Mouse (Mus musculus) heart, adult 18-20 months (tissue): Measurements from ENCODE around the gene Ciita. TPM values are rescaled to one million over a fixed set of nuclear protein-coding genes. Genes with fewer than 3 reads are reported as not detected.
A peak's percentile ranks its signal among the peaks of the same experiment; 100 is the strongest.

Source experiments
- DNase-seq, 2 experiments: peaks; one replicate each; pipeline ENCODE4 v3.0.0; 2021 to 2022; ENCODE audit warnings: mixed read lengths in 1 of 2
- total RNA-seq, 2 experiments: library from RNA; stranded (reverse); gene quantifications; 2 replicates each; pipeline ENCODE4 v1.2.3; 2021

Gene Ciita
- total RNA-seq, 2 experiments from 2014 or later: 1.3 to 3.9 TPM

DNA sequence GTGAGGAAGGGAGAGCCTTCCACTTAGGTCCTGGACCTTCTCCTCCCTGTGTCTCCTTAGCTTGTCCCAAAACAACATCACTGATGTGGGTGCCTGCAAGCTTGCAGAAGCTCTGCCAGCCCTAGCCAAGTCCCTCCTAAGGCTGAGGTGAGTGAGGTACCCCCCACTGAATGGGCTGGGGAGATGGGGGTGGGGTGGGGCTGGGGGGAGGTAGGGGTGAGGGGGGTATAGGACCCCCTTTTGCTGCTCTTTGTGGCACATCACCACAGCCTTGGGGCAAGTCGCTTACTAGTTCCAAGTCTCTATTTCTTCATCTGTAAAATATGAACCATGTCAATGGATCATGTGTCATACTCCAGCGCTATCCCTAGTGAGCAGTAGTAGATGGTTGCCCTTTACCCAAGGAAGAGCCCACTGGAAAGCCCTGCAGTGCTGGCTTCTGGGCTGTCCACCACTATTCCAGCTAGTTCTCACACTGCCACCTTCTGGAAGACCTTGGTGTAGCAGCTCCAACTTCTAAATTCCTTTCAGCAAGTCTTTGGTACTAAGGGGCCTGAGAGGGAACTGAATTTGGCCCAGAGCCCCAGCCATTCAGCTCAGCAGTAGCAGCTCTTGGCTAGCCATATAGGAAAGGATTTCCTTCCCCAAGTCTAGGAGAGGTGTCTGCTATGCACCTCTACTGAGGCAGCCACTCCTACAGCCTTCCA lies 41.2 kb downstream of the Ciita start:
- peak; percentile 71 to 90 for DNase-seq

DNA sequence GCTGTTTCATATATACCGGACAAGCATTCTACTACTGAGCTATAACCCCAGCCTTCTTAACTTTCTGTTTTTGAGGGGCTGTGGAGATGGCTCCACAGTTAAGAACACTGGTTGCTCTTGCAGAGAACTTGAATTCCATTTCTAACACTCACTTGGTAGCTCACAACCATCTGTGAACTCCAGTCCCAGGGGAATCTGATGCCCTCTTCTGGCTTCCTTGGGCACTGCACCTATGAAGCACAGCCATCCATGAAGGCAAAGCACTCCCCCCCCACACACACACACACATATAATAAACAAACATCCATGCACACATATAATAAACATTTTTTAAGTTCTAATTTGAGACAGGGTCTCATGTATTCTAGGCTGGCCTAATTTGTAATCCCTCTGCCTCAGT lies 43.0 kb downstream of the Ciita start:
- DNase-seq: peak; percentile 54 to 79

DNA sequence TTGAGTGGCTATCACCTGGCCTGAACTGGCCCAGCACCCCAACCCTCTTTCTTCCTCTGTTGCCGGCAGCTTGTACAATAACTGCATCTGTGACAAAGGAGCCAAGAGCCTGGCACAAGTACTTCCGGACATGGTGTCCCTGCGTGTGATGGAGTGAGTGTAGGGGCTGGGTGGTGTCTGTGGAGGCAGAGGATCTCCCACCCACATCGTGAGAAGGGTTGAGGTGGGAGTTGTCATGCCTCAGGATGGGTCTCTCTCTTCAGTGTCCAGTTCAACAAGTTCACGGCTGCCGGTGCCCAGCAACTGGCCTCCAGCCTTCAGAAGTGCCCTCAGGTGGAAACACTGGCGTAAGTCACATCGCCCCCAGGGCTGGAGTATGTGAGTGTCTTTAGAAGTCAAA lies 43.8 kb downstream of the Ciita start:
- no peak for DNase-seq

DNA sequence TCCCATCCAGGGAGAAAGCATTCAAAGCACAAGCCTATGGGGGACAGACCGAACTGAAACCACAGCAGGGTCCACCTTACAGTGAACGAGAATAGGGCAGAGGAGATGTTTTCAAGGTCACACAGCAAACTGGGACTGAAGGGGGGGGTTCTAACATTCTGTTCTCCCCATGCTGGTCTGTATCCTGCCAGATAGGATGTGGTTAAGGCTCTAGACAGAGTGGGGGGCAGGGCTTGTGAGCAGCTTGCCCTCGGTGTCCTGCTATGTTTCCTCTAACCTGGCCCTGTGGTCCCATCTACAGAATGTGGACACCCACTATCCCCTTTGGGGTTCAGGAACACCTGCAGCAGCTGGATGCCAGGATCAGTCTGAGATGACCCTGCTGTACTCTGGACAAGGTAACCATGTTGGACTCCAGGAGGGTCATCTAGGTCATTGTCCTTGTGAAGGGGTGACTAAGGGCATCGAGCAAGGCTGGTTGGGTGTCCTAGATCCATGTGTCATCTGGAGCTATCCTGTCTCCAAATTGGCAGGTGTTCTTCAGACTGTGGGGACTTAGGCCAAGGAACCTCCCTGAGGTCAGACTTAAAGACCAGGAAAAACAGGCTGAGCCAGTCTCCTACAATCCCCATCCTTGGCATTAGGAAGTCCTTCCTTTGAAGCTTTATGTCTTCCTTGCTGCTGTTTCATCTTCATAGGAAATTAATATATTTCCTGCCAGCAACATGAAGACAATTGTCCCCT lies 45.2 kb downstream of the Ciita start:
- no peak for DNase-seq

DNA sequence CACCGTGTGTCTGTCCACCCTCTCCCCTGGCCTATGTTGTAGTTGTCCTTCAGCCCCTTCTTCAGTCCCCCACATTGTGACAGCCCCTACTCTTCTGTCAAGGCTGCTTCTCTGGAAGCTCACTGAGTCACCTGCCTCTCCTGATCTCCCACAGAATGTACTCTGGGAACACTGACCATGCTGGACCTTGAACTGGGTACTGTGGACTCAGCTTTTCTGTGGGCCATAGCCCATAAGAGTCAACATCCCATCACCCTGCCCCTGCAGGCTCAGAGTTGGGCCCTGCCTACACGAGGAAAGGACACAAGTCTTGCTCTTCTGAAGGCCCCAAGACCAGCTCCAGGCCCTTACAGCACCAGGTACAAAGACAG lies 45.7 kb downstream of the Ciita start:
- DNase-seq: no peak

DNA sequence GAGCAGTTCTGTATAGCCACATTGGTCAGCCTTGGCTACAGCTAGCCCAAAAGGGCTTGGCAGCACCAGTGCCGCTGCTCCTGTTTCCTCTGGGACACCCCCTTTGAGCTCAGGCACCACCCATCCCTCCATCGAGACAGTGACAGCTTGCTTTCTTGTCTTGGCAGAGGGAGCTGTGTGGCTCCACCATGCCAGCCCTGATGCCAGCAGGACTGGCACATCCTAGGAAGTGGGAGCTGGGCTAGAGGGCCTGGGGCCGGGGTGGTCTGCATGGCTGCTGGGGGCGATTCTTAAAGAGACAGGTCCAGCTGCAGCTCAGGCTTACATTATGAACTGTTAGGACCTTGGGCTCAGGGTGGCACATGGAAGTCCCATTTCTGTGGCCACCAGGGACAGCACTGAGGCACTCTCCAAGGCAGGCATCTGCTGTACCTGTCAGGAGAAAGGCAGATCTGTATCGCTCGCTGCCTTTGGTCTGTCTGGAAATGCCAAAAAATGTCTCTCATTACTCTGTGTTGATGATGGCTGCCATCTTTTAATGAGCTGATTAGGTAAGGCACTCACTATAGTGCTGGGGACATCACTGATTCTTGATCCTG lies 47.3 kb downstream of the Ciita start:
- DNase-seq: no peak

DNA sequence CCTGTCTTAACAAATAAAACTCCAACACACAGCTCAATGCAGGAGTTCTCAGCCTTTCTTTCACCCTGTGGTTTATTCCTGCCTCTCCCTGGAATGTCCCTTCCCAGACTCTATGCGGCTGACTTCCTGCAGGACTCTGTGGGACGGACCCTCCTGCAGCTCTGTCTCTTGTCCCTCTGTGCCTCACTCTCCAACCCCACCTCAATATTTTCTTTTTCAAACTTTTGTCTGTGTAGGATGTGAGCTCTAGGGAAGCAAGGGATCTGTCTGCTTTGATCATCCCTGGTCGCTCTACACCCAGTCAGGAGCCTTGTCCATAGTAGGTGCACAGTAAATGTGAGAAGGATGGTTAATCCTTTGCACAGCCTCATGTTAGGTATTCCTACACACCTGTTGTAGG lies 48.5 kb downstream of the Ciita start:
- DNase-seq: no peak

DNA sequence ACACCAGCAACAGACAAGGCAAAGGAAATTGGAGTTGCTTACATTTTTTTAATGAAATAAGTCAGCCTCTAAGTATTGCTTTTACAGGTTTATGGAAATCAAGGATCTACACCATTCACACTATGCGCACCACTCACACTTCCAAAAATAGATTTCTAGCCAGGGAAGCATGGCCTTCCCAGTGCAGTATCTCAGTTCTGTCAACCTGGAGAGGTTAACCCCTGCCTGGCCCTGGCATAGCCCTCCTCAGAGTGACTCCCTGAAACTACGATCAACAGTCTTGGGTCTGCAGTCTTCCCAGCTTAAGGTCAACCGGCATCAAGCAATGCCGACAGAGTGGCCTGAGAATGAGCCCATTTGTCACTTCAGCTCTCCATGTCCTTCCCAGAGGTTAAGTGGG lies 50.3 kb downstream of the Ciita start:
- no peak for DNase-seq

DNA sequence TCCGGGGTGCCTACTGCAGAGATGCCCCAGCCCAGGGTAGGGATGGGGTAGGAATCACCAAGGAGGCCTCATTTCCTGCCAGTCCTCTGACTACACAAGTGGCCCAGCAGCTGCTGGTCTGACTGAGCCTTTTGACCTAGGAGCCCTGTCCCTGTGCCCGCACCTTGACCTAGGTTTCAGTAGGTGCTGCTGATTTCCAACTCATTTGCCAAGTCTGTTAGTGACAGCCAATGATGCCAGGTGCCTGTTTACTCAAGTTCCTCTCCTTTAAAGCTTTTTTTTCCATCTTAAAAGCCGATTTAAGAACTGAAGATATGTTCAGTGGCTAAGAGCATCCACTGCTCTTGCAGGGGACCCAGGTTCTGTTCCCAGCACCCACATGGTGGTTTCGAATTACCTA lies 53.9 kb downstream of the Ciita start:
- no peak for DNase-seq

DNA sequence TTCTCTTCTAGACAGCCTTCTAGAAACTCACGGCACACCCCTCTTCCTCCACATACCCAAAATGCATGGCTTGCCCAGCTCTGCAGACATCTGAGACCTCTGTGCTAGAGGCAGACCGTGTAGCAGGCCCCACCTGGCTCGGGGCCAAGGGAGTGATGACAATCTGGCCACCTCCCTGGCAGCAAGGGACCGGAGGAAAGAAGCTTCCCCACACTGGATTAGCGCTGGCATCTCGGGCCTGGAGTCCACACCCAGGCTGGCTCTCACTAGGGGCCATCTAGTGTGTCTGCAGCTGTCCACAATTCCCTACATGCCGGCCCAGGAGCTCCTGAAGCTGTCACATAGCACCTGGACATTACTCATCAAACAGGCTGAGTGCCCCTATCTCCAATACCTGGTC lies 54.7 kb downstream of the Ciita start:
- no peak for DNase-seq

DNA sequence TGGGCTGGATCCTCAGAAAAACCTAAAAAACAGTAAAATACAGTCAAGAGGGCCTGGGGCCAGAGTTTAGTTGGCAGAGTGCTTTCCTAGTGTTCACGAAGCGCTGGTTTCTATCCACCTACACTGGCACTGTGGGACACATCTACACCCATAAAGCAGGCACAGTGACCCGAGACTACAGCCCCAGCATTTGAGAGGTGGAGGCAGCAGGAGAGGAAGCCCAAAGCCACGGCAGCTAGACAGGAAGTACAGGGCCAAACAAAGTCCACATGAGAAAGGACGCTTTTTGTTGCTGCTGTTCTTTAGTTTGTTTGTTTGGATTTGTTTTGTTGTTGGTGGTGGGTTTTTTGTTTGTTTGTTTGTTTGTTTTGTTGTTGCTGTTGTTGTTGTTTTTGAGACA lies 56.5 kb downstream of the Ciita start:
- no peak for DNase-seq

DNA sequence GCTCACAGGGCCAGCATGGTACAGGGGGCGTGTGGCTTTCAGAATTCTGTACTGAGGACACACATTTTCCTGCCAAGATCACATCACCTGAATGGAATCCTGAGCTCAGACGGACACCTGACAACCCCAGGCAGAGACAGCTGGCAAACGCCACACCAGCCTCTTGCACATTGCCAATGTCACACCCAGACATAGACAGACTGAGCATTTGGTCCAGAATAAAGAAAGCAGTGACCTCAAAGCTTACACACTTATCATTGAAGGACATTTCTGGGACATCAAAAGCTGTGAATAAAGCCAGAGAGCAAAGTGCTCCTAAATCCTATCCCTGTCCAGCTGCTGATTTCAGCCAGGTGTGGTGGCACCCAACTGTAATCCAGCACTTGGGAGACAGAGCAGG lies 57.1 kb downstream of the Ciita start:
- DNase-seq: peak in 1 of 2 experiments; percentile 27

DNA sequence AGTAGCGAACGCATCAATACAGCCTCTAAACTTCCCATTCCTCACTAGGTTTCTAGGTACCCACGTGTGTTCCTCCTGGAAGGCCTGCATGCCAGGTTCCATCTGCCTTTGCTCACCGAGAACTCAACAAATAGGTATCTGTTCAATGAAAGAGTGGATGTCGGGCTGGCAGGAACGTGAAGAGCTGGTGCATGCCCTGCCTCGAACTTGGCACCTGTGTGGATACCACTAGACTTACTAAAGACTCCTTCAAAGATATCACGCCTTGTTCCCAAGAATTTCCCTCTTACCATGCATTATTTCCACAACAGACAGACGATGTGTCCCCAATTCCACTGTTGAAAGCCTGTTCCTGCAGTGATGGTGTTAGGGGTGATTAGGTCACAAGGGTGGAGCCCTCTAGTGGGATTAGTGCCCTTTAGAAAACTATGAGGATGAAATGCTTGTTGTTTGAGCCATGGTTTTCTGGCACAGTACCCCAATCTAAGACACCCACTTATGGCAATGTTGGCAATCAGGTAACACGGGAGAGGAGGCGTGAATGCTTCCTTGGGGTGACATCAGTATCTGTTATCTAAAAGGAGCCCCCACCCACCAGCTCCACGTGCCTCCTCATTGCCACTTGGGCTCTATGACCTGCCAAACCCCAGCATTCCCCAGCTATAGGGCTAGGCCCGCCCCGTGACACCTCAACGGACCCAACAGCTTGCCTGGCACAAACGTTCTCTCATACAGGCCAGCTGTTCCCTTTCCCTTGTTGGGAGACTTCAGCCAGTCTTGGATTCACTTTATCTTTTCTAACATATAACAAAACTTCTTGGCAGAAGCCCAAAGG lies 61.1 kb downstream of the Ciita start:
- no peak for DNase-seq

DNA sequence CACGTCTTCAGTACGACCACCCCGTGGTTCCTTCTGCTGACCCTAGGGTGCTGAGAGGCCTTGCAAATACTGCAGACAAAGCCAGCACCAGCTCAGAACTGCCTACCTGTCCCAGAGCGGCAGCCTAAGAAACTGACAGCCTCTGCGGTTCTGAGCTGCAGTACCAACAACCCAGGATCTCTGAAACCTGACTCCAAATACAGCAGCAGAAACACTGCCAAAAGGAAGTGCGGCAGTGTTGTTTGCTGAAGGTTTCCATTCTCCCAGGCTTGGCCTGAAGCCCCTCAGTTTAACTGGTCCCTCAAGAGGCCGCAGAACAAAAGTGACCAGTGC lies 61.7 kb downstream of the Ciita start:
- peak; percentile 48 to 52 for DNase-seq

DNA sequence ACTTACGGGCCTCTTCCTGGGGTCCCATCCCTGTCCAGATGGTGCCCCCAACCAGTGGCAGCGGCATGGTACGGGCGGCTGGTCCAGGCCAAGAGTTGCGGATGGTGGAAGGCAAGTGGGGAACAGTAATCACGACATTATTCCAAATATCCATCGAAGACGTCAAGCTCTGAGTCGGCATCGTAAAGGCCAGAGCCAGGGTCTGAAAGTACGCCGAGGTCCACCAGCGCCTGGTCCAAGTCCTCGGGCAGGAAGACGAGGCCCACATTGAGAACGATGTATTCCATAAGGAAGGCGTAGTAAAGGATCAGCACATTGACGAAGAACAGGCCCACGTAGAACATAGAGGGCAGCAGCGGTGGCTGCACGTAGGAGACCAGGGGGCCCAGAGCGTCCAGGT lies 62.4 kb downstream of the Ciita start:
- DNase-seq: peak in 1 of 2 experiments; percentile 45

DNA sequence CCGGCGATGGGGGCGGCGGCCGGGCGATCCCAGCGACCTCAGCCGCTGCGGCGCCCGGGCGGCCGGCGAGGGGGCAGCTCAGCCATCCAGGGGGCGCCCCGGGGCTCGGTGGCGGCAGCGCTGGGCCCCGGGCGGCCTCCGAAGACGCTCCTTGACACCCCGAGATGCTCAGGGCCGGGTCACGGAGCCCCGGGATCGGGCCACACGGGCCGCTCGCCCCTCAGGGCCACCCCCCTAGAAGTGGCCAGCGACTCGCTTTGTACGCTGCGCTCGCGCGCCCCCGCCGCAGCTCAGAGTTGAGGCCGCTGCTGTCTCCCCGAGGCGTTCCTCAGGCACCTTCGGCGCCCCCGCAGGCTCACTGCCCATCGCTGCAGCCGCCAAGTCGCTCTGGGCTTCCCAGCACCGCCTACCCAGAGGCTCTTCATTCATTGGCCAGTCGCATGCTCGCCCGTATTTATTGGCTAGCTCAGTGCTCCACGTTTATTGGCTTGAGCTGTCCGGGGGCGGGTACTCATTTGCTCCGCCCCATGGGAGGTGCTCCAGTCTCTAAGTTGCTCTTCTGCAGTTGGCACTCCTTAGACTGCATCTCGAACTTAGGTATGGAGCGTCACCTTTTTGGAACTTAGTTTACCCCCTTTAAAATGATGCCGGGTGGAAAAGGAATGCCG lies 63.0 kb downstream of the Ciita start, which contains the start of gene Dexi:
Dexi (minus strand) TSS at position 357 of the 668 bp plus-strand sequence.
- peak; percentile 96 to 98 for DNase-seq

DNA sequence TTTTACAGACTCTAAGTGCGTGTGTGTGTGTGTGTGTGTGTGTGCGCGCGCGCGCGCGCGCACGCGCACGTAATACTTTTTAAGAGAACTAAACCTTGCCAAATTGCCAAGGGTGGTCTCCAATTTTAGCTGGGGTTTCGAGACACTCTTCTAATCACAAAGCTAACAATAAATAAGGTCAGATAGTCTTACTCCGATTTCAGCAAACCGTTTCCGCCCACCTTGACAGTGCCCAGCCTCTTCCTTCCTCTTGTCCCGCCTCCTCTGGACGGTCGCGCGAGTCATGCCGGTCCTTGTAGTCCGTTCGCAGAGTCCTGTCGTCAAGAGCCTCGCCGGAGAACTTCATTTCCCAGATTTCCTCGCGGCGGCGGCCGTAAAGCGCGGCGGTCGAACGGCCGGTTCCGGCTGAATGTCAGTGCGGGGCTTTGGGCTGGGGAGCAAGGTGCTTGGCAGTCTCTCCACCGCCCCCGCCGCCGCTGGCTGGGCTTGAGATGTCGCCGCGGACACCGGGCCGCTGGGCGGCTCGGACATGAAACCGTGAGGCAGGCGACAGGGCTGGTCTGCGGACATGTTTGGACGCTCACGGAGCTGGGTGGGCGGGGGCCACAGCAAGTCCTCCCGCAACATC lies 65.2 kb downstream of the Ciita start, which contains the start of gene Clec16a:
Clec16a (plus strand) TSS at position 345 of the 628 bp plus-strand sequence.
- DNase-seq: peak; percentile 97 to 99

DNA sequence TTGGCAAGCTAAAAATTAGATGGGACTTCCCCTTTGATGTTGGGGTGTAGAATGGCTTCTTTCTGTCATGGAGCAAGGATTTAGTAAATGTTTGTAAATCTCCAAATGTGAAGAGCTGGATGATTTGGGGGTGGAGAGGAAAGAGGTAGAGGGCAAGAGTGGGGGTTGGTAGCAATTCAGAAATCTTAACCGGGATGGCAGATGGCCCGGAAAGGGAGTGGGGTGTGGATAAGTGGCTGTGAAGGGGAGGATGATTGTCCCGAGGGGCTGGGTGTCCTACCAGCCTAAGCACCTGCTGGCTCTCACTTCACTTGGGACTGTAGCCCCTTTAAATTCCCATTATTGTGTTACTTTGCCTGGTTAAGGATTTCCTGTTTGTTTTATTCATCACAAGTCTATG lies 67.0 kb downstream of the Ciita start:
- no peak for DNase-seq

DNA sequence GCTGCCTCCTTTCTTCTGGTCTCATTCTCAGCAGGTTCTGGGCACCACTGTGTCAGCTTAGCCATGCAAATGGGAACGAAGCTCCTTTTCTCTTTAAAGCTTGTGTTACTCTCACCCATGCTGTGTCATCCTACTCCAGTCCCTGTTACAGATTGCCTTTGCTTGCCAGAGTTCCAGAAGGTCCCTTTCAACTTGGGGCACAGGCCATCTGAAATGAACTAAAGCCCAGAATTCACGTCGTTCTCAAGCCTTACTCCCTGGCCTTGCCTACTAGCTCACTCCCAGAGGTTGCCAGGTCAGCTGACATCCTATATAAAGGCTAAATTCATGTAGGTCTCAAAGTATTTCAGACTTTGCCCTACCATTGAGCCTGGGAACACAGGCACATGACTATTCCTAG lies 69.1 kb downstream of the Ciita start:
- no peak for DNase-seq

DNA sequence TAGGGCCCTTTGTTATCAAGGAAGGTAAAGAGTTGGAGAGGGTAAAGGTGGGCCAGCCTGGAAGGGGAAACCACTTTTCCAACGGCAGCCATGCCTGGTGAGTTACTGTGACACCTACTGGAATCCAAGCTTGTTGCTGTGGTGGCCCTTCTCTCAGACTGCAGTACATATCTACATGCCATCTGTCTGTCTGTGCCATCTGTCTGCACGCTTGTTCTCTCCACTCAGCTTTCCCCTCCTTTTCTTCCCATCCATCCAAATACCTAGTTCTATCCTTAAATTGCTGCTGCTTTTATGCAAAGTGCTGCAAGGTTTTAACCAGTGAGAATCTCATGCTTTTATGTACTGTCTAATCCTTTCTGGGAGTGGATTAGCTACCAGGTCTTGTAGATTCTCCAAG lies 69.7 kb downstream of the Ciita start:
- no peak for DNase-seq

DNA sequence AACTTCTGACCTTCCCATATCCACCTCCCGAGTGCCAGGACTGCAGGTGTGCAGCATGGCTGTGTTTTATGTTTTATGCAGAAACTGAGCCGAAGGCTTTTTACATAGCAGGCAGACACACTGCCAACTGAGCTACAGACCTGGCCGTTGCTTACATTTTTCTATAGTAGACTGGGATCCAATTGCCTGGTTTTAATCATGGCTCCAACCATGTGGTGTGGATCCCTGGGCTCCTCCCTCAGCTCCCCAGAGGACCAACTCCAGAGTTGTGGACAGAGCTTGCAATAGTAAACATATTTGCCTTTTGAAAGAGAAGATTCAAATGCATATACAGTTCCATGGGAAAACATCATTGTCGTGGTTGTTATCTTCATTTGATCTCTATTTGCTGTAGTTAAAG lies 71.7 kb downstream of the Ciita start:
- DNase-seq: no peak

DNA sequence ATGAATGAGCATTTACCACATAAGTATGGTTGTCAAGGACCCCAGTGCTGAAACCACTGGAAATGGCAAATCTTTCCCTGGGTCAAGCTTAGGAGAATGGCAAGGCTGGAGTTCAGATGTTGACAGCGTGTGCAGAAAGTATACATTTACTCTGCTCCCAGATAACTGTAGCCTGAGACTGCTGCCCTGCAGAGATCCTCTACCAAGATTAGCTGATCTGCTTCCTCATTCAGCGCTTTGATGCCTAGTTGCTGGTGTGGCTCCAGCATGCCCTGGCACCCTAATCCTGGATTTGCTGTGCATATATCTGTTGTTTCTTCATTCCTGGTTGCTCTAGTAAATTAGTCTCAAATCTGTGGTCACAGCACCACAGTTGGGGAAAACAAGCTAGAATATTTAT lies 74.0 kb downstream of the Ciita start:
- DNase-seq: no peak
